Mouse (Mus musculus) left cerebral cortex, postnatal 36 days (tissue): ENCODE results near the gene Ifitm2. TPM values are rescaled to one million over a fixed set of nuclear protein-coding genes. Genes with fewer than 3 reads are reported as not detected.
"Not testable (repeated sequence)": the region's sequence is repeated elsewhere in the genome, so short reads cannot be mapped to it uniquely, and the experiment has no call there.

ENCODE experiments used
- DNase-seq, 2 experiments: peaks; one replicate each; pipeline ENCODE4 v3.0.0; 2021 to 2022; ENCODE audit warnings: low spot score in 2 of 2, mixed read lengths in 1 of 2
- intact Hi-C: fragments of 180-260 bp; cut with DNase I; formaldehyde crosslinking; loops from one replicate; pipeline ENCODE4 v1.15.1; 2025
- total RNA-seq, 2 experiments: library from RNA; stranded (reverse); gene quantifications; 2 replicates each; pipeline ENCODE4 v1.2.3; 2021

Ifitm2 gene
- total RNA-seq, result 10 to 100 TPM; 12.3 to 14.0 TPM

- DNase-seq, result peak; percentile 50 to 57
- intact Hi-C loops, result no loop called here
These were observed at the start of gene Ifitm2, which contains the start of gene Gm45717 for GRCm38 (mm10) chr7:140955758-140956555. Gene Ifitm2 (minus strand): TSS chr7:140955987. Gene Gm45717 (minus strand): TSS chr7:140955937.

GRCm38 (mm10) chr7:141003248-141004010 is 47.6 kb upstream of the Ifitm2 start:
- intact Hi-C loops, result no loop called here
- DNase-seq, result no peak

GRCm38 (mm10) chr7:141000881-141001708 is 45.3 kb upstream of the Ifitm2 start:
- intact Hi-C loops, result no loop called here

GRCm38 (mm10) chr7:140998853-140999700 is 43.3 kb upstream of the Ifitm2 start:
- no peak for DNase-seq
- intact Hi-C loops, result no loop called here

More at GRCm38 (mm10) chr7:141000881-141001708, 45.3 kb upstream of the Ifitm2 start:
- DNase-seq, result no peak

- intact Hi-C loops, result no loop called here
- DNase-seq, result no peak
These were observed 42.0 kb upstream of the Ifitm2 start for GRCm38 (mm10) chr7:140997817-140998216.

GRCm38 (mm10) chr7:140991117-140991689 is 35.4 kb upstream of the Ifitm2 start:
- DNase-seq, result no peak
- intact Hi-C loops, result no loop called here

GRCm38 (mm10) chr7:140990622-140991021 is 34.8 kb upstream of the Ifitm2 start:
- intact Hi-C loops, result no loop called here
- DNase-seq, result no peak

- intact Hi-C loops, result no loop called here
- no peak for DNase-seq
These were observed 34.4 kb upstream of the Ifitm2 start for GRCm38 (mm10) chr7:140990185-140990584.

- intact Hi-C loops, result no loop called here
- DNase-seq, result peak in 1 of 2 experiments; percentile 10
These were observed 33.2 kb upstream of the Ifitm2 start for GRCm38 (mm10) chr7:140989022-140989421.

- intact Hi-C loops, result no loop called here
- DNase-seq, result peak; percentile 38 to 39
These were observed 31.7 kb upstream of the Ifitm2 start for GRCm38 (mm10) chr7:140987182-140988138.

- intact Hi-C loops, result no loop called here
- no peak for DNase-seq
These were observed 27.2 kb upstream of the Ifitm2 start for GRCm38 (mm10) chr7:140982971-140983370.

GRCm38 (mm10) chr7:140981704-140982103 is 25.9 kb upstream of the Ifitm2 start:
- no peak for DNase-seq
- intact Hi-C loops, result no loop called here

GRCm38 (mm10) chr7:140976720-140977119 is 20.9 kb upstream of the Ifitm2 start:
- DNase-seq, intact Hi-C loops: not testable (repeated sequence)

- DNase-seq, result no peak
- intact Hi-C loops, result no loop called here
These were observed 19.7 kb upstream of the Ifitm2 start for GRCm38 (mm10) chr7:140975465-140975864.

- no peak for DNase-seq
- intact Hi-C loops, result no loop called here
These were observed 19.2 kb upstream of the Ifitm2 start for GRCm38 (mm10) chr7:140974940-140975339.

GRCm38 (mm10) chr7:140973396-140974165 is 17.8 kb upstream of the Ifitm2 start:
- DNase-seq, result no peak
- intact Hi-C loops, result no loop called here
